Mouse (Mus musculus): ENCODE results near the gene Tob1. TPM values are rescaled to one million over a fixed set of nuclear protein-coding genes. Genes with fewer than 3 reads are reported as not detected.

Gene Tob1
- total RNA-seq, 2 experiments from 2014 or later: 290 to 355 TPM

- DNase-seq: no peak
These were observed 18.1 kb downstream of the Tob1 start for GRCm38 (mm10) chr11:94229207-94229960.

GRCm38 (mm10) chr11:94230244-94230643 is 19.0 kb downstream of the Tob1 start:
- DNase-seq: no peak

DNA sequence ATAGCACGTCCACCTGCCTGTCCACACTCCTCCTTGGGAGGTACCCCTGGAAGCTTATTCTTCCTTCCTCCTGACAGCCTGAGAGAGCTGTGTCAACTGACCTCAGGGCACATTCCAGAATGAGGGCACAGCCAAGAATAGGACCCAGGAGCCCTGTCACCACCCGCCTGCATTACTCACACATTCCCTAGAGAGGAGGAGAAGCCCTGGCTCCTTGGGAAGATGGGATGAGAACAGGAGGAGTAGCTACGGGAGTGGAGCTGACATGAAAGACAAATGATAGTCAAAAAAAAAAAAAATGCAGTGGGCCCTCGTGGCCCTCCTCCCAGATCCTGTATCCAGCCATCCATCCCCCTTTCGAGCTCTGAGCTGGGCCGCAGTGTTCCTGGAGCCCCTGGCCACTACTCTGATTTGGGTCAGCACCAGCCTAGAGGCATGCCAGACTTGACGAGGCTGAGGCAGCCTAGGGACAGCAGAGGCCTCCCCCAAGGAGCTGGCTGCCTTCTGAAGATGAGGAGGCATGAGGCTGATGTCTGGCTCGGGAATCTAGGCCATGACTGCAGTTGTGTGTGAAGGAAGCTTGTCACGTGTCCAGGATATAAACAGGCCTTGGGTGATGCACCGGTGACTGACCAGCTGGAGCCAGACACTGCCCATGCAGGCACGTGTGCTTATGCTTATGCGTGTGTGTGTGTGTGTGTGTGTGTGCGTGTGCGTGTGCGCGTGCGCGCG is 20.7 kb downstream of the Tob1 start:
- DNase-seq: peak; percentile 41

GRCm38 (mm10) chr11:94233405-94233804 is 22.2 kb downstream of the Tob1 start:
- DNase-seq: no peak

DNA sequence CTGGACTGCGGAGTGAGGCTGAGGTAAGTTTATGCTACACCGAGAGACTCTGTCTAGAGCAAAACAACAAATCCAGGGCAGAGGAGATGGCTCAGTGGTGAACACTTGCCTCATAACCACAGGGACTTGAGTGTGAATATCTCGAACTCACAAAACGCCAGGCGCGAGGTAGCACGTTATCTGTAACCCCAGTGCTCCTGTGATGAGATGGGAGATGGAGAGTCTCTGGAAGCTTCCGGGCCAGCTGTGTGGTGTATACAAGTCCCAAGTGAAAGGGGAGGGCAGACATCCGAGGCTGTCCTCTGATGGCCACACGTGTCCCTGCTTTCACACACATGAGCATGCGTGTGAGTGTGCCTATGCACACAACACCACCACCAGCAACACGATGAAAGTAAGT is 23.1 kb downstream of the Tob1 start:
- DNase-seq: no peak

DNA sequence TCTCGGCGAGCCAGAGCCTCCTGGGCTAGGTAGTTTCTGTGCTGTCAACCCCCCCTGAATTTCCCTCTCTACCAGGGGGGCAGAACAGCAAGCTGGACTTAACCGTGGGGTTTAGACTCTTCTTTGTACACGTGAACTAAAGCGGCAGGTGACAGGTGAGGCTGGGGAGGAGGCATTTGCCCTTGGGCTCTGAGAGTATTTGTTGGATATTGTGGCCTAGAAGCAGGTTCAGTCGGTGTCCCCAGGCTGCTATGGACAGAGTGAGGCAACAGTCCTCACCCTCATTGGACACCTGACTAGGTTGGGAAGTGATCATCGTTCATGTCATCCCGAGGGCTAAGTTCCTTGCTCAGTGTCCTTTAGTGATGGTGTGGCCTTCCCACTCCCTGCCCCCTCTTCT is 23.6 kb downstream of the Tob1 start:
- no peak for DNase-seq

- DNase-seq: peak; percentile 62 to 79
These were observed 24.8 kb downstream of the Tob1 start for GRCm38 (mm10) chr11:94236074-94236473.

DNA sequence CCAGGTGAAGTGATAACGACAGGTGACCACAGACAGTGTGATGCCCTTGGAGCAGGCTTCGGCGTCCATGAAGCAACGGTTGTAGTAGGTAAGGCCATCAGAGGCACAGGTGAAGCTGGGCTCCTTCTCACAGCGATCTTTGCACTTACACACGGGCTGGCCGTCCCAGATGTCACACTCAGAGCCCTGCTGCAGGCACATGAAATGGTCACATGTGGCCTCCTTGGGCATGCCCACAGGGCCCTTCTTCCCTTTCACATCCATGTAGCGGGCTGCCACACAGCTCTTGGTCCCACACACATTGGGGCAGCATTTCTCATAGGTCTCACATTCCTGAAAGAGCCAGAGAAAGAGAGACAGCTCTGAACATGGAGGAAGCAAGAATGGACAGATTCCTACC is 27.5 kb downstream of the Tob1 start:
- no peak for DNase-seq

GRCm38 (mm10) chr11:94239706-94240105 is 28.5 kb downstream of the Tob1 start:
- no peak for DNase-seq

DNA sequence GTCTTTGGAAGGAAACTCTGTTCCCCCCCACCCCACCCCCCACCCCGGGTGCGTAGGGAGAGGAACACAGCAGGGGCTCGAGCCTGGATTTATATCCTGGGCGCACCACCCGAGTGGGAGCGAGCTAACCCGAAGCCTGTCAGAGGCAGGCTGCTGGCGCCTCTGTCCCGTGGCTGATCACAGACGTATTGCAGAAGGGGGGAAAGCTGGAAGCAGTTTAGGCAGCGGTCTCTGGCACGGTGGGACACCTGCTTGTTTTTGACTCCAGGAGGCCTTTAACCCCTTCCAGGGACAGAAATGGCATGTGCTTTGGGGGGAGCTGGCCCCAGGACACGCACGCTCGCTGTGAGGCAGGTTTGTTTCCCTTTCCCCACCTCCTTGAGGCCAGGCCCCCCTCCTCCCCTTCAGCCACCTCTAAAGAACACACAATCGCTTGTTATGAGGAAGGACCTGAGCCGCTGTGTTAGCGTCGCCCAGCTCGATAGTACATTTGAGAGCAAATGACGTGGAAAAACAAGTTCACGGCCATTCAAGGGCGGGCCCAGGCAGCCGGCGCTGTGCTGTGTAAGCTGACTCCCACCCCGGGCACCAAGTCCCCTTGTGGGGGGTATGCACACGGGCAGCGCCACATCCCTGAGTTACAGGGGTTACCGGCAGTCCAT is 31.6 kb downstream of the Tob1 start:
- peak; percentile 42 to 45 for DNase-seq

GRCm38 (mm10) chr11:94243422-94244180 is 32.3 kb downstream of the Tob1 start:
- DNase-seq: no peak

DNA sequence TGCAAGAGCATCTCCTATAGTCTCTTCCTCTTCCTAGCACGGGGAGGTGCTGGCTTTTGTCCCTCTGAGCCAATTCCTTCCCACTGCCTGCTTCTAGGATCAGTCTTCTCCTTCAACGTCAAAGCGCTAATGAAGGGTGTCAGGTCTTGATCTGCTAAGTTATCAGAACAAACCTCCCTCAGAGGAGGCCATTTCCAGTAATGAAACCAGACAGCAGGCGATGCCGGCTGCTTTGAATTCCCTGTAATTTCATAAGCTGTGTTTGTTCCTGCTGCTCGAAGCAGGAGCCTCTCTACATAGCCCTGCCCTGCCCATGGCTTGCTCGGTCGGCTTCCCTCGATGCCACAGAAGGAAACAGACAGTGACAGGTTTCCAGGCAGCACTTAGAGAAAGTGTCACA is 33.1 kb downstream of the Tob1 start:
- DNase-seq: no peak

GRCm38 (mm10) chr11:94245955-94246788 is 34.9 kb downstream of the Tob1 start, which contains the start of gene Wfikkn2:
TSS of gene Wfikkn2 (minus strand) at chr11:94246005.
- no peak for DNase-seq

GRCm38 (mm10) chr11:94246789-94247061 is 35.5 kb downstream of the Tob1 start:
- DNase-seq: no peak

DNA sequence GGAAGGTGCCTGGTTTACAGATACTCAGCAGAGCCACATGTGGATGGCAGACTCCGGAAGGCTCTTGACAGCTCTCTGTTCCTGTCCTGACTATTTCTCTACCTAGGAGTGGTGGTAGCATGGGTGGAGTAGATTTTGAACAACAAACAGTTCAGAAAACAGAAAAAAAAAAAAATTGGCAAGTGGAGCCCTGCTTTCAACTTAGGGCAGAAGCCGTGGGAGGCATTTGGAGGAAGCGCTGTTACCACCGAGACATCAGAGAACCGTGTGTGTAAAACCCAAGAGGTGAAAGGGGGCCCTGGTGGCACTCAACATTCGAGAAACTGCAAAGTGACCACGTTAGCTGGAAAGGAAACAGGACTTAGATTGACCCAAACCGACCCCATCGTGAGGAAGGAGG is 41.9 kb downstream of the Tob1 start:
- no peak for DNase-seq

GRCm38 (mm10) chr11:94253691-94254090 is 42.4 kb downstream of the Tob1 start:
- peak; percentile 33 to 47 for DNase-seq

DNA sequence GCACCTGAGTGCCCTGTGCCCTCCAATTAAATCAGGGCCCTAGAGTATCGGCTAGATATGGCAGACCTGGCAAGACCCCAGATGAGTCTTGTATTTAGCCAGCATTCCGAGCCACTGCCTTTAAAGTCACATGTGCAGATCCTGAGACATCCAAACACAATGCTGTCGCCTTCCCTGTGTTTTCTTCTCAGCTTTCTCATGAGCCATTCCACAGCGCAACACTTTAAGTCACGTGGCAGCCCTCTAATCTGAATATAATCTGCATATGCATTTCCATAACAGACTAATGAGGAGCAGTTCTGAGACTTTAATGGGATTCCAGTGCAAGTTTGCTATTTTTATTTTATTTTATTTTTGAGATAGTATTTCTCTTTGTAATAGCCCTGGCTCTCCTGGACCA is 44.5 kb downstream of the Tob1 start:
- no peak for DNase-seq

- DNase-seq: no peak
These were observed 46.7 kb downstream of the Tob1 start for GRCm38 (mm10) chr11:94257987-94258386.

GRCm38 (mm10) chr11:94259814-94260213 is 48.6 kb downstream of the Tob1 start:
- no peak for DNase-seq

GRCm38 (mm10) chr11:94261585-94262370 is 50.5 kb downstream of the Tob1 start:
- DNase-seq: no peak

All from adrenal gland, postnatal 36 days (tissue).